Mouse (Mus musculus): Measurements from ENCODE around the gene Epx.
"Not testable (repeated sequence)": the region's sequence is repeated elsewhere in the genome, so short reads cannot be mapped to it uniquely, and the experiment has no call there.

The Epx gene

DNA sequence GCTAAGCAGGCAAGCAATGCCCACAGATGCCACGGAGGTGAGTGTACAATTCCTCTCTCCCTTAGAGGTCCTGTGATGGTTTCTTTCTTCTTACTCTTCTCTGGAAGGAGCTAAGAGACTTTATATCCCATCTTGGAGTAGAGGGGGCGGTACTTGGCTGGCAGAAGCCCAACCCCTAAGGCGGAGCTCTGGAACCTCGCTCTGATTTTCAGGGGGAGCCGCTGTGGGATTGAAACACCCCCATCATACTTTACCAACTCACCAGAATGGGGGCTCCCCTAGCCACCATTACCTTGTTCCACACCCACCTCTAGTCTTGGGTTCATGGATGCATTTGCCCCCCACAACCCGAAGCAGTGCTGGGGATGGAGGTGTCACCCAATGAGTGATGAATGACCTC lies at the start of gene Epx:
Gene Epx, minus strand, starts transcription at position 101 of the 400 bp plus-strand sequence.
- DNase-seq (ENCODE audit: low spot score in 2 of 2) = no peak

DNA sequence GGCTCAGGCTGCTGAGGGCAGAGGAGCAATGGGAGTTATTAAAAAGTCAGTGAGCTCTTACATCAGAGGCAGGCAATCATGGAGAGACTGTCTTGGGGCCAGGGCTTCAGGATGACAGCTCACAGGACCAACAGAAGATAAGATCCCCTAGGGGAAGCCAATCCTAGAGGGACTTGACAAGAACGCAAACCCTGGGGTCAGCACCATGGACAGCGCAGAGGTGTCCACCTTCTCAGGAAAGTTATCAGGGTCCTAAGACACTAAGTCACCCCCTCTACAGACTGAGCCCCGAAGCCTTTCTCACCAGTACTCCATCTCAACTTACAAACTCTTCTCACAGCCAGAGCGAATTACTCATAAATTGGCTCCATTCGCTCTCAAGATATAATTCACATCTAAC lies 45.6 kb upstream of the Epx start, which contains the start of gene Olfr464:
Gene Olfr464, minus strand, starts transcription at position 2 of the 400 bp plus-strand sequence.
- DNase-seq (ENCODE audit: low spot score in 2 of 2) = no peak

DNA sequence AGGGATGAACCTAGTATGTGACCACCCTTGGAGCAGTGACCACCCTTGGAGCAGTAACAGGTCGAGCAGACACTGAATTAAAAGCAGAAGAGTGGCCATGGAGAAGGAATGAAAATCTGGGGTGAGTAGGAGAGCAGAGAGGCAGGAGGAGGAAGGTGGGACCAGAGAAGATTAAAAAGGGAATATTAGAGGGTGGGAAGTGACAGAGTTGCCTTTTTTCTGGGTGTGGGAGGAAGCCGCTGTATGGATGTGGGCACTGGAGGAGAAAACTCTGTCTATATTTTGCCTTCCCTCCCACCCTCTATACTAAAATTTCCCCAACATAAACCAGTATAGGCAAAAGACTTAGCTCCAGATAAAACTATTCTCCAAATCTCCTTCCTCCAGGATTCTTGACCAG lies 45.0 kb upstream of the Epx start:
- DNase-seq (ENCODE audit: low spot score in 2 of 2) = no peak

DNA sequence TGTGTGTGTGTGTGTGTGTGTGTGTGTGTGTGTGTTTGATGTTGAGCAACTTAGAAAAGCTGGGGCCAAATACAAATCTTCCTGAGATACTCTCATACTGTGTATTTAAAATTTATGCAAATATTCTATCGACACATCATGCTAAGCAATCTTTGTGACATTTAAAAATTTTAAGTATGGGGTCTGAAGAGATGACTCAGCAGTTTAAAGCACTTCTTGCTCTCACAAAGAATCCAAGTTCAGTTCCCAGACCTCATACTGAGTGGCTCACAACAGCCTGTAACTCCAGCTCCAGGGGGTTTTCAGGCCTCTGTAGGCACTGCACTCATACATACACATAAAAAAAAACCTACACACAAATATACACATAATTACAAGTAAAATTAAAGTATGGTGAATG lies 40.7 kb upstream of the Epx start:
- no peak for DNase-seq (ENCODE audit: low spot score in 2 of 2)

DNA sequence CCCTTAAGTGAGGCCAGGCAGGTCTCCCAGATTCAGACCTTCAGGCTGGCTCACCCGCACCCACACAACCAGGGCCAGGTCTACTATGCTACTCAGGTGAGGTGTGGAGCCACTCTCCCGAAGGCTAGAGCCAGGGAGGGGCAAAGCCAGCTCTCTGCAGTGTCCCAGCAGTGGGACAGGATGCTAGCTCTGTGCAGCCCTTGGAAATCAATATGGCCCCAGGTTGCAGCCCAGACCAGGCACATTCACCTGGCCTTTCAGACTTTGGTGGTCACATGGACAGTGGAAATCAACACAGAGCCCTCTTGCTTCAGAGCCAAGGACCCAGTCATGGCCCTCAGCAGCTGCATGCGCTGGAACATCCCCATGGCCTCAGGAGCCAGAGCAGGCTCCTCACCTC lies 29.0 kb upstream of the Epx start:
- DNase-seq (ENCODE audit: low spot score in 2 of 2) = no peak

DNA sequence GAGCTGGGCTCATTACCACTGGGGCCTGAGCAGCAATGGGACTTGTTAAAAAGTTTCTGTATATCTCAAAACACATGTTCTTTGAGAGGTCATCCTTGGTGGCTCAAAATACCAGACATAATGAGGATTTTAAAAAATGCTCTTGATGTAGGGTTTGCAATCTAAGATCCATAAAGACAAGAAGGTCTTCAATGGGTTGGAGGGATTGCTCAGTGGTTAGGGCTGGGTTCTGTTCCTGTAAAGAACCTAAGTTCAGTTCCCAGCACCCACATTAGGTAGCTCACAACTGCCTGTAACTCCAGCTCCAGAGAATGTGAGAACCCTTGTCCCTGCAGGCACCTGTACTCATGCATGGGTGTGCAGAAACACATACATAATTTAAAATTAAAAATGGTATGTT lies 22.0 kb upstream of the Epx start, which contains the start of gene Olfr463:
Gene Olfr463, minus strand, starts transcription at position 101 of the 400 bp plus-strand sequence.
- no peak for DNase-seq (ENCODE audit: low spot score in 2 of 2)

DNA sequence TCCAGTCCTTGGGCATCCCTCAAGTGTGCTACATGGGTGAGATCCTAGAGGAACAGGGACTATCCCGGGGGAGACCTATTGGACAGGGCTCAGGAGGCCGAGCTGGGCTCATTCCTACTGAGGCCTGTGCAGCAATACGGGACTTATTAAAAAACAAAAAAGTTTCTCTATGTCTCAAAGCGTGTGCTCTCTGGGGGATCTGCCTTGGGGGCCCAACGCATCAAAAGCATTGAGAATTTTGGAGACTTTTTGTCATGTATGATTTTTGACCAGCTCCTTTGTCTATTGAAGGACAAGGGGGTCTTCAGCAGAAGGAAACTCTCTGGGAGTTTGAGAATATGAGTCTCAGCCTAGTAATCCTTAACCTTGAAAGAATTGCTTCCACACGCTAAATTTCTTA lies 16.8 kb upstream of the Epx start, which contains the start of gene Olfr462:
Gene Olfr462, minus strand, starts transcription at position 101 of the 400 bp plus-strand sequence.
- DNase-seq (ENCODE audit: low spot score in 2 of 2) = no peak

DNA sequence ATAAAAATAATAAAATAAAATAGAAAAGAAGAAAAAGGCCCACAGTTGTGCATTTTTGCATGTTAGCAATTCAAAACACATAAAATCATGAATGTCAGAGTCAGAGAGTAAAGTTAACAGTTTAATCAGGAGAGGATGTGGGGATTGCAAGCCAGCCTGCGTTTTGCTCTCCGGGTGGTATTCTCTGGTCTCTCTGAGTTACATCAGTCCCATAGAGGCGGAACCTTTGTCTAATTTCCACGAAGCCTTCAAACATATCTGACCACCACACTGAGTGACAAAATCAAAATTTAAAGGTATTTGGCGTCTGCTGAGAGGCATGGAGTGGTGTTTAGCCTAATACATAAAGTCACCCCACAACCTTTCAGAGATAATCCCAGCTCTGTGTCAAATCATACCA lies 9.5 kb upstream of the Epx start:
- no peak for DNase-seq (ENCODE audit: low spot score in 2 of 2)

DNA sequence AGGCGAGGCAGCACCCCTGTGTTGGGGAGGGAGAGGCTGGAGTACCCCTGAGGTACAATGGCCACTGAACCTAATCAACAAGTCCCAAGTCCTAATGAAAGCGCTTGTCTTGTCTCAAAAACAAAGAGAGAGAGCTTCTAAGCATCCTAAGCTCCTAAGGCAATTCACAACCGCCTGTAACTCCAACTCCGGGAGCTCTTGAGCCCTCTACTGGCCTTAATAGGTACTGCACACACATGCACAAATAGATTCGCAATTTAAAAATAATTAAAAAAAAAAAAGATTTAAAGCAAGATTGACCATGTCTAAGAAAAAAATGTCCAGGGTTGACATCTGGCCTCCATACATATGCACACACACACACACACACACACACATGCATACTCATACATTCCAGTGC lies 8.2 kb upstream of the Epx start:
- DNase-seq (ENCODE audit: low spot score in 2 of 2) = no peak

DNA sequence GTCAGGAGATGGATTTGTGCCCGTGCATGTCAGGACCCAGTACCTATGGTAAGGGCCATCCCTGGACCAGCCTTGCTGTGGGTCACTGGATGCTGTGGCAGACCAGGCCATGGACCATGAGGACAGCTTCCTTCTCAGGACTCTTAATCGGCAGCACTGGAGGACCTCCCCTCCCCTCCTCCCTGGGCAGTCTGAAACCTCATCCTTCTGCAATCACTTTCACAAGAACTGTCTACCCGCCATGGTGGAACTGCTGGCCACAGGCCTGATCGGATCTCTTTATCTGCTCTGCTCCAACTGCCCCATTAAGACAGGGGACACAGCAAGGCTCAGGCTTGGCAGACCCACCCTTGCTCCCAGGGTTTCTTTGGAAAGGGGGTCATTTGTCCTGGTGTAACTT lies 6.4 kb upstream of the Epx start:
- DNase-seq (ENCODE audit: low spot score in 2 of 2) = no peak

DNA sequence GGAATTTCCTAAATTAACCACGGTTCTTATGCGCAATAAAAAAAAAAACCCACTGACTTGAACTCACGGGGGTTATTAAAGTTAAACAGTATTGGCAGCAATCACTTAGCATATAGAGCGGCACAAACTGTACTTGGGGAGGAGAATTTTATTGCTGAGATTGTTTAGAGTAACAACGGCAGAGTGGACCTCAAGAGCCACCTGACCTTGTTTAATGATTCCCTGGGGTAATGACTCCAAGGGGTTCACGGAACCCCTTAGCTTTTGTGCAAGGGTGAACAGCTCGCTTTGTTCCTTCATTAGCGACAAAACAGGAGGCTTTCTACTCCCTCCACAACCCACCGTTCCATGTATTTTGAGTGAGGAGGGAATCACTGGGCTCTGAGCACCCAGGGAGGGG lies 4.5 kb upstream of the Epx start:
- DNase-seq (ENCODE audit: low spot score in 2 of 2) = no peak

DNA sequence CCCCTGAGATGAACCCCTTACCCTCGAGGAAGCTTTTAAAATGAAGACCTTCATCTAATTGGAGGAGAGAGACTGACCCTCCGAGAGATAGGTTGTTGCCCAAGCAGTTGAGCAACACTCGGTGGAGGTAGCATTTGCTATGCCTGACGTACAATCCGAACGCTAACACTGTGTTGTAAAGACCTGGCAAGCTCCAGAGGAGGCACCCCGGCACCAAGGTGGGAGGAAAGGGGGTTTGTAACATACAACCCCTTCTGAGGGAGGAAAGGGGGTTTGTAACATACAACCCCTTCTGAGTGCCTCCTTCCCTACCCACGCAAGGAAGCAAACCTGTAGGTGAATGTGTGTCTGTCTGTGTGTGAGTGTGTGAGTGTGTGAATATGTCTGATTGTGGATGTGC lies 3.6 kb downstream of the Epx start:
- DNase-seq (ENCODE audit: low spot score in 2 of 2) = no peak

DNA sequence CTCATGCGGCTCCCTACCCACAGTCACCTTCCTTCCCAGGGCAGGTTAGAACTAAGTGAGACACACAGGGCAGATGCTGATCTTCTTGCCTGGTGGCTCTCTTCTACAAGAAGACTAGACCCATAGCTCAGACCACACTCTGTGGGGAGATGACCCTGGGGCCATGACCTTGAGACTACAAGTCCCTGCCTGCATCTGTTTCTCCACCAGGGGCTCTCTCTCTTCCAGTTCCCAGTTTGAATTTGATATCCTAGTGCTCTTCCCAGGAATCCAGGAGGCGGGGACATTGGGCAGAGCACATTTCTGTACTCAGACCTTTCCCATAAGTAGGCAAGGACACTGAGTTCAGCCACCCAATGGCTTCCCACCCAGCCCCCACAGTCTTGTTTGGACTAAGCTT lies 5.2 kb downstream of the Epx start:
- DNase-seq (ENCODE audit: low spot score in 2 of 2) = no peak

DNA sequence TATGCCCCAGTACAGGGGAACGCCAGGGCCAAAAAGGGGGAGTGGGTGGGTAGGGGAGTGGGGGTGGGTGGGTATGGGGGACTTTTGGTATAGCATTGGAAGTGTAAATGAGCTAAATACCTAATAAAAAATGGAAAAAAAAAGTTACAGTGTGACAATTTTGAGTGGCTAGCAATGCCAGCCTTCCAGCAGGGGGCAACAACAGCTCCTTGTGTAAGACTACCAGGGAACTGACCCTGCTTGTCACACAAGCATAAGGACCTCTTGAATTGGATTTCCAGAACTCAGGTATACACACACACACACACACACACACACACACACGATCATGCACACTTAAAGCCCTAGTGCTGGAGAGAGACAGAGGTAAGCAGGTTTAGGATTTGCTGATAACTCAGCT lies 8.4 kb downstream of the Epx start:
- not testable (repeated sequence) for DNase-seq (ENCODE audit: low spot score in 2 of 2)

DNA sequence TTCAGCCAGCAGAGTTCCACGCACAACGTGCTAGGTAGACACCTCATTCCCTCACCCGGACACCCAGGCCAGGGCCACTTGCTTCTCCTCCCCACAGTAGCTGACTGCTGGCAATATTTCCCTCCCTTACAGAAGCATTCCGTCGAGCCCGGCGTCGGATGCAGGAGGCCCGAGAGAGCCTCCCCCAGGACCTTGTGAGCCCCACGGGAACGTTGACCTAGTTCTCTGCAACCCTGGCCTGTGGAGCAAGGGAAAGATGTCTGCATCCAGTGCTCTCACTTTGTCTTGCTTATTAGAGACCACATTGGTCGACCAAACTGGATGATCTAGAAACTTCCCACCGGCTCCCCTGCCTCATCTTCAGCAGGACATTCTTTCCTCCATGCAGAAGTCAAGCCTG lies 12.5 kb downstream of the Epx start:
- DNase-seq (ENCODE audit: low spot score in 2 of 2) = no peak

DNA sequence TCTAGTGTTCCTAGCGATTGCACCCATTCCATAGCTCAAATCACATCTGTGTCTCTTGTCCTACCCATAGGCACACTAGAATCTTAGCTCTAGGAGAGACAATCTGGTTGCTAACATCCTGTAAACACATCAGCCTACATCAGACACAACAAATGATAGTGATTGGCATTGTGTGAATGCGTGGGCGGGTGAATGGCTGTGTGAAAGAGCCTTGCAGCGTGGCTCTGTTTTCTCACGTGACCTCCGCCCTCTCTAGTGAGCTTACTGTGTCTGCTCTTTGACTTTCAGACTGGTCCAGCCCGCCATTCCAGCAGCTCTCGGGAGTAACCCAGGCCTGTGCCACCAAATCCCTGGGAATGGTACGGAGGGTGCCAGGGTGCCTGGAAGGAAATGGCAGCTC lies 14.9 kb downstream of the Epx start:
- DNase-seq (ENCODE audit: low spot score in 2 of 2) = no peak

DNA sequence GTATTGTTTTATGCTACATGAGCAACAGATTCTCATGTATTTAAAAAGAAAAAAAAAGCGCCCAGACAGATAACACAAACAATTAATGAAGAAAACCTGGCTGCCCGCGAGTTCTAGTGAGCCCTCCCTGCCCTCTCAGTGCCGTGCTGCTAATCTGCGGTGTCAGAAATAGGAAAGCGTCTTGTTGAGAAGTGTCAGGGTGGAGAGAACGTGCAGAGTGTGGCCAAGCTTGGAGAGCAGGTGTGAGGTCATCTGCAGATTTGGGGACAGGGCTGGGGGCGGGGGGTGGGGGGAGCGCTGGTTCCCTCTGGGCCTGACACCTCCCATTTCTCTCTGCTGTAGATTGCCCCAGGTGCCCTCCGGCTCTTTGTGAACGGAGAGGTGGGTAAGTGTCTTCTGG lies 16.1 kb downstream of the Epx start:
- DNase-seq (ENCODE audit: low spot score in 2 of 2) = no peak

DNA sequence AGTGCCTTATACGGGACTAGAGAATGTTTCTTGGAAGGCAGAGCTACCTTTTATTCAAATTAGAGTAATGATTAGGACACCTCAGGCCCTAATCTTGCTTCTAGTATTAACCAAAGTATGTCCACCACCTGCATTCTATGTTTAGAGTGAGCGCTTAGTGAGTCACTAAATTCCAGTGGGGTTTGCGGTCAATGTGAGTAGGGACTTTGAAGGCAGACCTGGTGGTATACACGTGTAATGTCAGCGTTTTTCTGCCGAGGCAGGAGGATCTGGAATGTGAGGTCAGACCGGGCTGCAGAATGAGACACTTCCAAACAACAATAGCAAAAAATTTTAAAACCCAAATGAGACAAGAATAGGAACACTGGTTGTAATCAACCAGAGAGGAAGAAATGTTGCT lies 20.8 kb downstream of the Epx start:
- no peak for DNase-seq (ENCODE audit: low spot score in 2 of 2)

DNA sequence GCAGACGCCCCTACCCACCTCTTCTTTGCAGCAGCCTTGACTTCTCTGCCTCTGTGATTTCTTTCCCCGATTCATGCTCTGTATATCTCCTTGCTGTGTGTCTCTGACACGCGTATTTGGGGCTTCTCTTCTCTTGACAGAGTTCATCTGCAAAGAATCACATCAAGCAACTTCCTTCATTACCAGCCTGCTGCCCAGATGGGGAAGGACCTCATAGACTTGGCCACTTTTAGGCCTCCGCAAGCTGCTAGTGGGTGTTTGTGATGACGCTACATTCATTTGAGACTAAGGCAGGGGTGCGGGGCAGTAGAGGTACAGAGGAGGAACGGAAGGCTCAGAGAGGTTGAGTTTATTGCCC lies 21.8 kb downstream of the Epx start:
- DNase-seq (ENCODE audit: low spot score in 2 of 2) = peak in 1 of 2 experiments; percentile 15

DNA sequence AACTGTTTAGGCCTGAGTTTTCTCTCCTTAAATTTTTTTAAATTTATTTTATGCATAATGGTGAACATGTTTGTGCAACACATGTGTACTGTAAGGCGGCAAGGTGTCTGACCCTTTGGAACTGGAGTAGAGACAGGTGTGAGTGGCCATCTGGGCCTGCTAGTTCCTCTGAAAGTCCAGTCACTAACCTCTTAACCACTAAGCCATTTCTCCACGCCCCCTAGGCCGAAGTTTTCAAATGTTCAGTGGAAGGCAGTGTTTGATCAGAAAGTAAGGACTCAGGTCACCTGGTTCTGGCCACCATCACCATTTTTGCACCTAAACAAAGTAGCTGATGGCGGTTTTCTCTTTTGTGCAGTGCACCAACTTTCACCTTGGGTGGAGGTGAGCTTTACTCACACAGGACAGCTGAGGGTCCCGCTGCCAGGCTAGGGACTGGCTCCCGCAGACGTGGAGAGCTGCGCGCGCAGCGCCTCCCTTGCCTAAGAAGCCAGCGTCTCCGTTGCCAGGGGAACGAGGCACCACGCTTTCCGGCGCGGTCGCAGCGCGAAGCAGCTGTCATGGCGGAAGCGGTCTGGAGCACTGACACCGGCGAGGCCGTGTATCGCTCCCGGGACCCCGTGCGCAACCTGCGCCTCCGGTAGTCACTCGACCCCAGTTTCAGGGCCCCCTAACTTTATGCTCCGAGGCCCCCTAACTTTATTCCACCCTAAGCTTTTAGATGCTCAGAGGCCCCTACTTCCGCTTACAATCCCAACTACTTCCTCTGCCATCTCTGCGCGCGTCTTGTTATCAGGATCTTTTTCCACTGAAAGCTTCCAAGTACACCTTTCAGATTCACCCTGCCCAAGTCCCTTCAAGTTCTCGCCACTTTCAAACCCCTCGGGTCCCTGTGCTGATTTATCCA lies 22.4 kb downstream of the Epx start, which contains the start of gene Mks1:
Gene Mks1, plus strand, starts transcription at position 526 of the 907 bp plus-strand sequence.
- DNase-seq (ENCODE audit: low spot score in 2 of 2) = peak; percentile 79 to 89

DNA sequence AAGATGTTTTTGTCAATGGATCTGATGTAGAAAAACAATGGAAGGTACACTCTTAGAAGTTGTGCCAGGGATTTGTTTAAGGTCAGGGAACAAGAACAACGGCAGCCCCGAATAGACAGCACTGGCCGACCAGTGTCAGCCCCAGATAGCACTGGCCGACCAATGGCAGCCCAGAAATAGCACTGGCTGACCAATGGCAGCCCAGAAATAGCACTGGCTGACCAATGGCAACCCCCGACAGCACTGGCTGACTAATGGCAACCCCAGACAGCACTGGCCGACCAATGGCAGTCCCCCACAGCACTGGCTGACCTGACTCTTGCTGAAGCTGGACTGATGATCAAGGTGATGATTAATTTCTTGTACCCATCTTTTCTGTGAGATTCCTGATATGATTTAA lies 27.5 kb downstream of the Epx start:
- no peak for DNase-seq (ENCODE audit: low spot score in 2 of 2)

DNA sequence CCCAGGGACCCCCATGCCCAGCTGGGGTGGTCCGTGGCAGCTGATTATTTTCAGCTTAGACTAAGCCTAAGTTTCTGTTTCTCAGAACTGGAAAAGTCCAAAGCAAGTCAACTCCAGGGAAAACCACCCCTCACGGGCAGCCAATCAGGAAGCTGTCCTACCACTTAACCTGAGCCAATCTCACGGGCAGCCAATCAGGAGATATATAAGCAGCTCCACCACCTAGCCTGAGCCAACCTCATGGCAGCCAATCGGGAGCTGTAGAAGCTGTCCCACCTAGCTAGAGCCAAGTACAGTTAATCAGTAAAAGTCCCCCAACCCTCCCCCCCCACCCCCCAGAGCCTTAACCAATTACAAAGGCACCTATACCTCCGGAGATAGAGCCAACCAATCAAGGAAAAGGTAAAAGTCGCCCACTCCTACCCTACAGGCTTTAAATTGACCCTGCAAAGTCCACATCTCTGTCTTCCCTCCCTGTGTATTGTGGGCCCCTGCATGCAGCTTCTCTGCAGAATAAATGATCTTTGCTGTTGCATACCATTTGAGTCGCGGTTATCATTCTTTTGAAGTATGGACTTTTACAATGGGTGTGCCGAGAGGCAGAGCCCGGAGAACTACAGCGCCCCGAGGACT lies 28.3 kb downstream of the Epx start:
- no peak for DNase-seq (ENCODE audit: low spot score in 2 of 2)

DNA sequence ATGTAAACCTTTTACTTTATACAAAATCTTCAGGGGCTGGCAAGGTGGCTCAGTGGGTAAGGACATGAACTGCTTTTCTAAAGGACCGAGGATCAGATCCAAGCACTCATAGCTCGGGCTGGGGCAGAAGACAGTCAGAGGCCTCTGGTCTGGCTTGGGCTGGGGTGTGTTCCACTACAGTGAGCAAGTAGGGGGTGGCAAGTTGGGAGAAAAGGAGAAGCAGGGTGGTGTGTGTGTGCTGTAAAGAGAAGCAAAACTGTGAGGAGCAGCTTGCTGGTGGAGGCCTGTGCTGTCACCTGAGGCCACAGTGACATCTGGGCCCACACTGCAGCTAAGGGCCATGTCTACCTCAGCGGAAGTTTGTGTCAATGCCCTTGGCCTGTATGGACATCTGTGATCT lies 33.9 kb downstream of the Epx start:
- no peak for DNase-seq (ENCODE audit: low spot score in 2 of 2)
